Mouse (Mus musculus) CH12.LX (cell line): ENCODE measurements at regions not wholly inside any gene's neighbourhood (a gene's known extent, or its start where the extent isn't known, plus 50 kb on each side); places are given as distances from the start of the nearest gene placed in this dataset.

Experiments
- DNase-seq: peaks from one replicate; pipeline ENCODE4 v3.0.0-alpha.2; 2013; ENCODE audit errors: extremely low read depth
- H3K27ac ChIP-seq: 2 replicates; pipeline ENCODE4 v1.5.1; 2012; ENCODE audit warnings: low read depth, mild to moderate bottlenecking, control low read depth, moderate library complexity; ENCODE audit not compliant: insufficient read depth
- H3K27me3 ChIP-seq: replicated peaks from 2 replicates; pipeline ENCODE3; 2012; ENCODE audit warnings: inconsistent platforms
- H3K36me3 ChIP-seq, 2 experiments: replicated peaks in 1 of 2; 2 replicates each; pipeline versions ENCODE3 to v1.6.1; 2012; ENCODE audit warnings: inconsistent platforms in 1 of 2, low read length in 1 of 2, mild to moderate bottlenecking in 1 of 2, mixed read lengths in 1 of 2, moderate library complexity in 1 of 2; ENCODE audit not compliant: control insufficient read depth in 1 of 2, insufficient read depth in 1 of 2
- H3K4me1 ChIP-seq, 2 experiments: 2 replicates each; pipeline ENCODE4 v1.6.1; 2012; ENCODE audit warnings: inconsistent platforms in 1 of 2, moderate library complexity in 1 of 2; ENCODE audit not compliant: insufficient read depth in 2 of 2, control insufficient read depth in 1 of 2
- H3K4me2 ChIP-seq: 2 replicates; pipeline ENCODE4 v1.6.1; 2012; ENCODE audit warnings: low read depth, mild to moderate bottlenecking, control low read depth; ENCODE audit not compliant: poor library complexity, insufficient read depth, severe bottlenecking
- H3K4me3 ChIP-seq, 3 experiments: fragments of 150-350 bp in 1 of 3; sonication (generic) in 1 of 3; replicated peaks in 1 of 3; 2 replicates each; pipeline versions ENCODE3 to v1.5.1; 2011 to 2012; ENCODE audit warnings: low read depth in 2 of 3, low read length in 2 of 3, mild to moderate bottlenecking in 2 of 3, moderate library complexity in 2 of 3, control low read depth in 1 of 3, improper control_type of control experiment in 1 of 3, inconsistent platforms in 1 of 3, mixed read lengths in 1 of 3; ENCODE audit not compliant: poor library complexity in 1 of 3
- H3K79me2 ChIP-seq: replicated peaks from 2 replicates; pipeline ENCODE4 v1.6.1; 2012; ENCODE audit warnings: mild to moderate bottlenecking, moderate library complexity; ENCODE audit not compliant: control insufficient read depth, poor library complexity, insufficient read depth, severe bottlenecking; ENCODE audit errors: extremely low read depth
- H3K9ac ChIP-seq: 2 replicates; pipeline ENCODE4 v1.6.1; 2012; ENCODE audit warnings: low read depth, mild to moderate bottlenecking, control low read depth, moderate library complexity; ENCODE audit not compliant: insufficient read depth
- H3K9me3 ChIP-seq: replicated peaks from 2 replicates; pipeline ENCODE3; 2012; ENCODE audit warnings: low read length, inconsistent platforms, mixed read lengths
- BHLHE40 ChIP-seq: IDR thresholded peaks from 2 replicates; pipeline ENCODE4 v1.6.1; 2011; ENCODE audit warnings: mild to moderate bottlenecking, low read depth, low read length, improper control_type of control experiment
- CHD1 ChIP-seq: IDR thresholded peaks from 2 replicates; pipeline ENCODE4 v1.6.1; 2012; ENCODE audit warnings: low read depth, low read length, improper control_type of control experiment, inconsistent platforms
- EP300 ChIP-seq: IDR thresholded peaks from 2 replicates; pipeline ENCODE4 v1.6.1; 2011; ENCODE audit warnings: low read length, improper control_type of control experiment
- GABPA ChIP-seq: IDR thresholded peaks from 2 replicates; pipeline ENCODE4 v1.6.1; 2012; ENCODE audit warnings: low read depth, low read length, improper control_type of control experiment, inconsistent platforms; ENCODE audit not compliant: insufficient replicate concordance
- HCFC1 ChIP-seq: IDR thresholded peaks from 2 replicates; pipeline ENCODE4 v1.6.1; 2012; ENCODE audit warnings: low read depth, mild to moderate bottlenecking, inconsistent platforms, low read length, improper control_type of control experiment
- IRF4 ChIP-seq: IDR thresholded peaks from 2 replicates; pipeline ENCODE4 v1.6.1; 2014; ENCODE audit warnings: low read depth, mild to moderate bottlenecking, inconsistent platforms, low read length, improper control_type of control experiment
- JUN ChIP-seq: IDR thresholded peaks from 2 replicates; pipeline ENCODE4 v1.6.1; 2011; ENCODE audit warnings: low read depth, mild to moderate bottlenecking, low read length, improper control_type of control experiment, moderate library complexity; ENCODE audit not compliant: insufficient read depth
- MAFK ChIP-seq: IDR thresholded peaks from 2 replicates; pipeline ENCODE4 v1.6.1; 2011; ENCODE audit warnings: low read length, improper control_type of control experiment; ENCODE audit not compliant: insufficient replicate concordance
- MAZ ChIP-seq: IDR thresholded peaks from 2 replicates; pipeline ENCODE4 v1.6.1; 2012; ENCODE audit warnings: low read depth, mild to moderate bottlenecking, inconsistent platforms, low read length, improper control_type of control experiment, moderate library complexity
- MYC ChIP-seq: IDR thresholded peaks from 2 replicates; pipeline ENCODE4 v1.6.1; 2011; ENCODE audit warnings: low read depth, mild to moderate bottlenecking, improper control_type of control experiment, low read length
- SIN3A ChIP-seq: IDR thresholded peaks from 2 replicates; pipeline ENCODE4 v1.6.1; 2012; ENCODE audit warnings: low read length, improper control_type of control experiment, inconsistent platforms
- TCF12 ChIP-seq: IDR thresholded peaks from 2 replicates; pipeline ENCODE4 v1.6.1; 2014; ENCODE audit warnings: low read depth, mild to moderate bottlenecking, inconsistent platforms, low read length, improper control_type of control experiment
- ZC3H11A ChIP-seq: IDR thresholded peaks from 2 replicates; pipeline ENCODE4 v1.6.1; 2012; ENCODE audit warnings: low read depth, mild to moderate bottlenecking, inconsistent platforms, low read length, improper control_type of control experiment
- ZKSCAN1 ChIP-seq: IDR thresholded peaks from 2 replicates; pipeline ENCODE4 v1.6.1; 2012; ENCODE audit warnings: low read depth, inconsistent platforms, low read length, improper control_type of control experiment, borderline replicate concordance
- ZMIZ1 ChIP-seq: IDR thresholded peaks from 2 replicates; pipeline ENCODE4 v1.6.1; 2012; ENCODE audit warnings: low read depth, mild to moderate bottlenecking, inconsistent platforms, low read length, improper control_type of control experiment
- dilution Hi-C: fragments of 300-500 bp; cut with MboI; formaldehyde crosslinking; loops from 2 replicates; pipeline ENCODE4 v1.14.3; 2020; ENCODE audit warnings: low sequenced_read_pairs; ENCODE audit not compliant: extremely low pct_unique_long_range_greater_than_20kb, extremely low pct_ligation_motif_present
- in situ Hi-C: fragments of 300-500 bp; cut with MboI; formaldehyde crosslinking; loops from 3 replicates; pipeline ENCODE4 v1.14.3; 2019; ENCODE audit warnings: low sequenced_read_pairs, low pct_ligation_motif_present, low pct_unique_long_range_greater_than_20kb, mixed read lengths

GRCm38 (mm10) chr12:13080791-13081190 is 139.1 kb upstream of the Mycn start:
- Histone ChIP-seq H3K79me2 (no peaks in the 10 kb centered on the region), H3K36me3 (no peaks in the 10 kb centered on the region), H3K4me2 (no peak overlapping the region), H3K4me3 (no peak overlapping the region), H3K4me1 (peaks cover 0 to 9% of the 10 kb centered on the region in 2 experiments; a peak in 2 of 4 replicates), H3K27me3 (no peaks in the 10 kb centered on the region), H3K9ac (no peak overlapping the region), H3K27ac (no peak overlapping the region), H3K9me3 (no peaks in the 10 kb centered on the region)
- DNase-seq = no peak
- TF ChIP-seq HCFC1 = no peak
- in situ Hi-C loops (no loop called here), dilution Hi-C loops (no loop called here)

GRCm38 (mm10) chr12:13079832-13080231 is 138.1 kb upstream of the Mycn start:
- H3K9ac ChIP-seq = no peak overlapping the region
- DNase-seq = no peak
- dilution Hi-C loops (no loop called here), in situ Hi-C loops (no loop called here)
- no peaks in the 10 kb centered on the region for H3K27me3 ChIP-seq
- H3K9me3 ChIP-seq = no peaks in the 10 kb centered on the region
- H3K4me3 ChIP-seq = no peak overlapping the region
- H3K27ac ChIP-seq = no peak overlapping the region
- H3K79me2 ChIP-seq = no peaks in the 10 kb centered on the region
- no peak overlapping the region for H3K4me2 ChIP-seq
- peaks cover 0 to 9% of the 10 kb centered on the region in 2 experiments; a peak in 2 of 4 replicates for H3K4me1 ChIP-seq
- H3K36me3 ChIP-seq = no peaks in the 10 kb centered on the region
- TF ChIP-seq JUN = no peak

- in situ Hi-C loops (no loop called here), dilution Hi-C loops (no loop called here)
- TF ChIP-seq CHD1 (no peak), SIN3A (no peak), GABPA (no peak), IRF4 (no peak), BHLHE40 (no peak), EP300 (no peak), MAFK (no peak), ZC3H11A (no peak), ZKSCAN1 (no peak), MAZ (no peak), TCF12 (no peak), ZMIZ1 (no peak), MYC (no peak), HCFC1 (no peak)
These were observed 136.0 kb upstream of the Mycn start for GRCm38 (mm10) chr12:13077689-13078088.

More at GRCm38 (mm10) chr12:13077689-13078088, 136.0 kb upstream of the Mycn start:
- Histone ChIP-seq H3K4me2 (no peak overlapping the region), H3K79me2 (no peaks in the 10 kb centered on the region), H3K27ac (no peak overlapping the region), H3K9me3 (no peaks in the 10 kb centered on the region), H3K4me3 (no peak overlapping the region), H3K36me3 (no peaks in the 10 kb centered on the region), H3K27me3 (no peaks in the 10 kb centered on the region), H3K4me1 (peaks cover 0 to 9% of the 10 kb centered on the region in 2 experiments; a peak in 2 of 4 replicates), H3K9ac (no peak overlapping the region)
- no peak for DNase-seq
